Mouse (Mus musculus): ENCODE data around the gene Gid8.
A peak's percentile ranks its signal among the peaks of the same experiment; 100 is the strongest.
"Not testable (repeated sequence)": the region's sequence is repeated elsewhere in the genome, so short reads cannot be mapped to it uniquely, and the experiment has no call there.

The Gid8 gene

GRCm38 (mm10) chr2:180710276-180711155 lies 599 bp downstream of the Gid8 start:
- no peak for DNase-seq (ENCODE audit: low spot score)

- no peak for DNase-seq (ENCODE audit: low spot score)
Measured at GRCm38 (mm10) chr2:180711527-180711926, 1.6 kb downstream of the Gid8 start.

- no peak for DNase-seq (ENCODE audit: low spot score)
Measured at GRCm38 (mm10) chr2:180712037-180712689, 2.2 kb downstream of the Gid8 start.

- not testable (repeated sequence) for DNase-seq (ENCODE audit: low spot score)
Measured at GRCm38 (mm10) chr2:180722748-180723147, 12.8 kb downstream of the Gid8 start.

- DNase-seq (ENCODE audit: low spot score): no peak
Measured at GRCm38 (mm10) chr2:180723865-180724264, 13.9 kb downstream of the Gid8 start.

GRCm38 (mm10) chr2:180724585-180725413 lies 14.9 kb downstream of the Gid8 start, which contains the start of gene Slc17a9:
Gene Slc17a9 (plus strand): TSS chr2:180725263.
- DNase-seq (ENCODE audit: low spot score): peak; percentile 49

GRCm38 (mm10) chr2:180725414-180725778 lies 15.5 kb downstream of the Gid8 start:
- no peak for DNase-seq (ENCODE audit: low spot score)

- DNase-seq (ENCODE audit: low spot score): no peak
Measured at GRCm38 (mm10) chr2:180725856-180726629, 16.1 kb downstream of the Gid8 start.

GRCm38 (mm10) chr2:180726658-180727442 lies 16.9 kb downstream of the Gid8 start:
- no peak for DNase-seq (ENCODE audit: low spot score)

- no peak for DNase-seq (ENCODE audit: low spot score)
Measured at GRCm38 (mm10) chr2:180727613-180728021, 17.7 kb downstream of the Gid8 start.

GRCm38 (mm10) chr2:180731036-180731435 lies 21.1 kb downstream of the Gid8 start:
- no peak for DNase-seq (ENCODE audit: low spot score)

- DNase-seq (ENCODE audit: low spot score): no peak
Measured at GRCm38 (mm10) chr2:180731984-180732383, 22.1 kb downstream of the Gid8 start.

- no peak for DNase-seq (ENCODE audit: low spot score)
Measured at GRCm38 (mm10) chr2:180735232-180735631, 25.3 kb downstream of the Gid8 start.

- DNase-seq (ENCODE audit: low spot score): no peak
Measured at GRCm38 (mm10) chr2:180737984-180738383, 28.1 kb downstream of the Gid8 start.

GRCm38 (mm10) chr2:180740349-180740748 lies 30.4 kb downstream of the Gid8 start:
- DNase-seq (ENCODE audit: low spot score): no peak

GRCm38 (mm10) chr2:180741421-180741820 lies 31.5 kb downstream of the Gid8 start:
- DNase-seq (ENCODE audit: low spot score): no peak

GRCm38 (mm10) chr2:180742820-180743219 lies 32.9 kb downstream of the Gid8 start:
- DNase-seq (ENCODE audit: low spot score): no peak

GRCm38 (mm10) chr2:180743321-180743720 lies 33.4 kb downstream of the Gid8 start:
- DNase-seq (ENCODE audit: low spot score): no peak

- DNase-seq (ENCODE audit: low spot score): peak; percentile 80
Measured at GRCm38 (mm10) chr2:180745248-180745927, 35.5 kb downstream of the Gid8 start.

- no peak for DNase-seq (ENCODE audit: low spot score)
Measured at GRCm38 (mm10) chr2:180746569-180747192, 36.8 kb downstream of the Gid8 start.

Data from testis, postnatal 14 days (tissue).